Mouse (Mus musculus) R1 (cell line): ENCODE measurements at regions not wholly inside any gene's neighbourhood (a gene's known extent, or its start where the extent isn't known, plus 50 kb on each side); places are given as distances from the start of the nearest gene placed in this dataset.
A peak's percentile ranks its signal among the peaks of the same experiment; 100 is the strongest.
"Not testable (repeated sequence)": the region's sequence is repeated elsewhere in the genome, so short reads cannot be mapped to it uniquely, and the experiment has no call there.

Source experiments
- DNase-seq: peaks from one replicate; pipeline ENCODE4 v3.0.0-alpha.2; 2018; ENCODE audit warnings: low read depth, low spot score

- no peak for DNase-seq
These were observed 409.4 kb upstream of the Ercc4 start for GRCm38 (mm10) chr16:12700088-12700487.

- DNase-seq, result peak; percentile 40
These were observed 405.5 kb upstream of the Ercc4 start for GRCm38 (mm10) chr16:12703818-12704590.

DNA sequence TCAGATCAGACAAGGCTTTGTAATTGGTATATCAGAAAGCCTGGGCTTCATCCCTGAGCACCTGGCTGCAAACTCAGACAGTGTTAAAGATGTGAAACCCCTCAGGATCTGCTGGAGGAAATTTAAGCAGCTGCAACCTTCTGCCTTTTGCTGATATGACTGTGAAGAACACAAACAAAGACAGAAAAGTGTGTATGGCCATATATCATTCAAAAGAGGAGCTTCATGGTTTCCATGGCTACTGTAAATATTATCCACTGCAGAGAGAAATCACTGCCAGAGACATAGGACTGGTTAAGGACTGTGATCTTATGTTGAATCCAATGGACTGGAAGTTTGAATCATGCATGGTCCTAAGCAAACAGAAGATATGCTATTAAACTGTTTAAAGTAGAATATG lies 402.6 kb upstream of the Ercc4 start:
- no peak for DNase-seq

DNA sequence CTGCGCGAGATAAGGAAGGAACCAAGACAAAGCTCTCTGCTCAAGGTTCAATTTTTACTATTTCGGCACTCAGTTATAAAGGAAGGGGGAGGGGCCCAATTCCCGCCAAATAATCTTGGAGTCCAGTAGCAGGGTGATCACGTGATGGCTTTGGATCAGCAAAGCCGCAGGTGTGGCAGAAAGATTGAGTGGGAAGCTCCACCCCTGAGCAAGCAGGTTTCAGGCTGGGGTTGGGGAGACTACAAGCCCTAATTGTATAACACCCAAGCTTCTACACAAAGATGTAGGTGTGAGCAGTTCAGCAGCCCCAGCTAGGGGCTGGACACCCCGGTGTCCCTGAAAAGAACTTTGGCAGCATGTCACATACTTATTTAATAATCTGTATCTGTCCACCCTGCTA lies 388.1 kb upstream of the Ercc4 start:
- DNase-seq, result not testable (repeated sequence)

DNA sequence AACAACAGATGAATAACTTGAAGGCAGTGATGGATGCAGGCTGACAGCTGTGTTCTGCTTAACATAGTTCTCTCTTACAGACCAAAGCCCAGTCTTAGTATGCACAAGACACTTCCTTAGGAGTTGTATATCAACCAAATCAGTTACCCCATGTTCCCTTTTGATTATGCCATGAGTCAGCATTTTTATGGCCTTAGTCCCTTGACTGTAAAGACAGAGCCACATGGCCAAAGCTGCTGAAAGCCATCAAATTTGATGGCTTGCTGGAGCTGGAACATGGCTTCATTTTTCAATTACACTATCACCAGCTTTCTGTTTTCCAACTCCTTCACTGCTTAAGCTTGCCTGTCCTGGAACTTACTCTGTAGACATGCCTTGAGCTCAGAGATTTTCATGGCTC lies 383.4 kb upstream of the Ercc4 start:
- DNase-seq, result no peak

- DNase-seq, result peak; percentile 76
These were observed 379.2 kb upstream of the Ercc4 start for GRCm38 (mm10) chr16:12730167-12730730.

- DNase-seq, result no peak
These were observed 377.9 kb upstream of the Ercc4 start for GRCm38 (mm10) chr16:12731588-12731987.

- no peak for DNase-seq
These were observed 367.0 kb upstream of the Ercc4 start for GRCm38 (mm10) chr16:12742472-12742871.

- DNase-seq, result no peak
These were observed 356.3 kb upstream of the Ercc4 start for GRCm38 (mm10) chr16:12753181-12753580.

GRCm38 (mm10) chr16:12754361-12754760 lies 355.1 kb upstream of the Ercc4 start:
- peak; percentile 86 for DNase-seq

DNA sequence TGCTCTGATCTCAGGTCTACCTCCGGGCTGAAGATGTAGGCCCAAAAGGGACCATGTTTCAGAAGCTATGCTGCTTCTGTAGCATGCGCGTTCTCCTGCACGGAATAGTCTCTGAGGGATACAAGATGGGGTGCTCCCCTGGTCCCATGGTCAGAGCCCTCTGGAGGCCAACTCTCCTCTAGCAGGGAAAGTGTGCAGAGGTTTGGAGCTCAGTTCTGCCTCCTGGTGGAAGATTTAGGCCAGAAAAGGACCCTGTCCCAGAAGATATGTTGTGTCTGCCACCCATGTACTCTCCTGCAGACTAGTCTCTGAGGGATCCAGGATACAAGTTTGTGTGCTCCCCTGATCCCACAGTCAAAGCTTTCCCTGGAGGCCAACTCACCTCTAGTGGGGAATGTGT lies 350.9 kb upstream of the Ercc4 start:
- peak; percentile 88 for DNase-seq

DNA sequence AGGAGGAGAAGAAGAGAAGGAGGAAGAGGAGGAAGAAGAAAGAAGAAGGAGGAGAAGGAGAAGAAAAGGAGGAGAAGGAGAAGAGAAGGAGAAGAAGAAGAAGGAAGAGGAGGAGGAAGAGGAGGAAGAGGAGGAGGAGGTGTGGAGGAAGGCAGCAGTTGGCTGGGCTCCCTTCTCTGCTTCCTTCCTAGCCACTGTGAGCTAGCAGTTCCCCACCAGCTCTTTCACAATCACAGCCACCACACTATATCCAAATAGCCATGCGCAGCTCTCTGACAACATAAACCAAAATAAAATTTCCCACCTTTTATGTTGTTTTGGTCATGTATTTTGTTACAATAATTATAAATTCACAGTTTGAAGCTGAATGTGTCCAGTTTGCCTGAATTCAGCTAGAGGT lies 345.3 kb upstream of the Ercc4 start:
- DNase-seq, result no peak

DNA sequence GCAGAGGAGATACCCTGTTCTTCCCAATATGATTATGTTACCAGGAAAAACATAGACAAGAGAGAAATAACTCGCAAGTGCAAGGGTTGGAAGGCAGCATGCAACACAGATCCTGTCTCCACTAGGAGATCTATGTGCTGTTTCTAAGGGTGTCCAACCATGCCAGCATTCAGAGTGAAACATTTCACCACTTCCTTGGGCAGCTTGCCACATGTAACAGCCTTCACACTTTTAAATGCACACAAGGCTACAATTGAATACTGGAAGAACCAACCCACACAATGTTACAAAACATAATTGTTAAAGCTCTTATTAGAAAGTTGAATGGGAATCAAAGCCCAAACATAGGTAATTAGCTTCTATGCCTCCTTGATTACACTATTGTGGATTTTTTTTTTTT lies 344.9 kb upstream of the Ercc4 start:
- DNase-seq, result no peak

- no peak for DNase-seq
These were observed 342.6 kb upstream of the Ercc4 start for GRCm38 (mm10) chr16:12766846-12767245.

GRCm38 (mm10) chr16:12768161-12768895 lies 341.2 kb upstream of the Ercc4 start:
- DNase-seq, result peak; percentile 93

- DNase-seq, result no peak
These were observed 339.0 kb upstream of the Ercc4 start for GRCm38 (mm10) chr16:12770482-12770881.

DNA sequence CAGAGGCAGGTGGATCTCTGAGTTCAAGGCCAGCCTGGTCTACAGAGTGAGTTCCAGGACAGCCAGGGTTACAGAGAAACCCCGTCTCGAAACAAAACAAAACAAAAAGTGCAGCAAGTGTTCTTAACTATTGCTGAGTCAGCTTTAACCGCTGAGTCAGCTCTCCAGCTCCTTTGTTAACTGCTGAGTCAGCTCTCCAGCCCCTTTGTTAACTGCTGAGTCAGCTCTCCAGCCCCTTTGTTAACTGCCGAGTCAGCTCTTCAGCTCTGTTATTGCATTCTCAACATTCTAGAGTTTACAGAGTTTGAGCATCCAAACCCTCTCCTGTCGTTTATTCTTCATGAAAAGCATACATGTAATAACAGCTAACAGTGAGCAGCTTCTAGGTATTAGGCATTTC lies 336.9 kb upstream of the Ercc4 start:
- DNase-seq, result peak; percentile 77

- peak; percentile 94 for DNase-seq
These were observed 333.6 kb upstream of the Ercc4 start for GRCm38 (mm10) chr16:12775876-12776275.

GRCm38 (mm10) chr16:12779079-12779478 lies 330.4 kb upstream of the Ercc4 start:
- DNase-seq, result peak; percentile 96

DNA sequence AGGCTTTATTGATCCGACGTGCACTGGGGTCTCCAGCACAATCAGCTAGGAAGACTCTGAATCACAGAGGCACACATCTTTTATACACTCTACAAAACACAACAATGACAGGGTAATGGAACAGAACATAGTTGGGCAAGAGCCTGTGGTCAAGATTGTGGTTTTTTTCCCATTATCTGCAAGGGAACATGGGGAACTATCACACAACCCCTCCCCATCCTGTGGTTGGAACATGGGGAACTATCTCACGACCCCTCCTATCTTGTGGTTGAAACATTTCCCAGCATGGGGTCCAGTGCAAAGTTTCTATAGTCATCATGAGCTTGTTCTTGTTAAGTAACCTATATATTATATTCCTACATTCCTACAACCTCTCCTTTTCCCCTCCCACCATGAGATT lies 328.8 kb upstream of the Ercc4 start:
- peak; percentile 58 for DNase-seq

GRCm38 (mm10) chr16:12785828-12786227 lies 323.7 kb upstream of the Ercc4 start:
- DNase-seq, result no peak

- DNase-seq, result no peak
These were observed 311.0 kb upstream of the Ercc4 start for GRCm38 (mm10) chr16:12798523-12798922.

- DNase-seq, result peak; percentile 19
These were observed 309.3 kb upstream of the Ercc4 start for GRCm38 (mm10) chr16:12800181-12800580.
